Mouse (Mus musculus) lung, adult 2 months (tissue): ENCODE measurements around the gene Sgo2a.

ENCODE experiments used
- CTCF ChIP-seq: fragments of 200-500 bp; IDR thresholded peaks from 2 replicates; pipeline ENCODE4 v1.5.1; 2011; ENCODE audit warnings: mild to moderate bottlenecking, low read length, control low read depth; ENCODE audit not compliant: insufficient read depth
- POLR2A ChIP-seq: fragments of 200-500 bp; IDR thresholded peaks from 2 replicates; pipeline ENCODE4 v1.6.1; 2011; ENCODE audit warnings: low read depth, mild to moderate bottlenecking, control low read depth, low read length, borderline replicate concordance; ENCODE audit errors: extremely low read depth

- TF ChIP-seq POLR2A = no peak
- no peak for TF ChIP-seq CTCF
Observed at GRCm38 (mm10) chr1:57998146-57998545, 2.4 kb downstream of the Sgo2a start.
